Mouse (Mus musculus) stomach, embryonic 14.5 days (tissue): ENCODE measurements around the gene Mtmr3. TPM values are rescaled to one million over a fixed set of nuclear protein-coding genes. Genes with fewer than 3 reads are reported as not detected.

Experiments used
- ATAC-seq: fragments of 200-750 bp; cut with Nextera tagmentation; 2 replicates; pipeline ENCODE4 v1.8.0; 2017; ENCODE audit warnings: low read depth, moderate TSS enrichment; ENCODE audit not compliant: insufficient number of reproducible peaks, insufficient read depth, low FRiP score
- H3K27ac ChIP-seq: fragments of 300-500 bp; sonication (generic); 2 replicates; pipeline ENCODE4 v1.5.1; 2014; ENCODE audit warnings: mild to moderate bottlenecking, low read length, moderate library complexity, mixed read lengths
- H3K27me3 ChIP-seq: fragments of 300-500 bp; sonication (generic); 2 replicates; pipeline ENCODE4 v1.6.1; 2014; ENCODE audit warnings: low read length, control low read depth, mixed read lengths; ENCODE audit not compliant: control insufficient read depth, insufficient read depth
- H3K36me3 ChIP-seq: fragments of 300-500 bp; sonication (generic); 2 replicates; pipeline ENCODE4 v1.6.1; 2014; ENCODE audit warnings: mild to moderate bottlenecking, control low read depth, low read length, moderate library complexity, mixed read lengths; ENCODE audit not compliant: control insufficient read depth, insufficient read depth
- H3K4me1 ChIP-seq: fragments of 300-500 bp; sonication (generic); 2 replicates; pipeline ENCODE4 v1.6.1; 2014; ENCODE audit warnings: low read length, control low read depth, mixed read lengths; ENCODE audit not compliant: control insufficient read depth, insufficient read depth
- H3K4me2 ChIP-seq: fragments of 300-500 bp; sonication (generic); replicated peaks from 2 replicates; pipeline ENCODE4 v1.6.1; 2014; ENCODE audit warnings: low read depth, low read length, control low read depth
- H3K4me3 ChIP-seq: fragments of 300-500 bp; sonication (generic); 2 replicates; pipeline ENCODE4 v1.5.1; 2014; ENCODE audit warnings: low read depth, low read length, control low read depth
- H3K9ac ChIP-seq: fragments of 300-500 bp; sonication (generic); replicated peaks from 2 replicates; pipeline ENCODE4 v1.6.1; 2014; ENCODE audit warnings: low read depth, mild to moderate bottlenecking, control low read depth, low read length, moderate library complexity, mixed read lengths
- H3K9me3 ChIP-seq: fragments of 300-500 bp; sonication (generic); 2 replicates; pipeline ENCODE4 v1.6.1; 2016; ENCODE audit warnings: low read depth, low read length, control low read depth; ENCODE audit not compliant: control insufficient read depth
- WGBS: fragments of 180-500 bp; shearing (Covaris S2); extraction: QIAGEN DNeasy Blood & Tissue Kit; methylation state at CpG from one replicate; pipeline ENCODE4 v1.1.7; 2014; 5-methylcytosine and 5-hydroxymethylcytosine counted together
- polyA plus RNA-seq: library from polyadenylated mRNA; unstranded; fragments of >200 nt; fragmentation: Nextera tagmentation; extraction: Ambion mirVana; gene quantifications from 2 replicates; pipeline ENCODE4 v1.2.1, GENCODE M21; 2014

Gene Mtmr3
- polyA plus RNA-seq, 1 experiment from 2014 or later = 31.1 TPM

GRCm38 (mm10) chr11:4484541-4484940 is 110.1 kb downstream of the Mtmr3 start:
- ATAC-seq = no peak
- no peak overlapping the region for H3K27ac ChIP-seq
- H3K4me2 ChIP-seq = no peak overlapping the region
- no peak overlapping the region for H3K9ac ChIP-seq
- WGBS = 92% methylated on average over 5 of the region's 5 CpGs
- H3K4me3 ChIP-seq = no peak overlapping the region
- H3K36me3 ChIP-seq = peaks cover 86% of the 10 kb centered on the region
- no peaks in the 10 kb centered on the region for H3K9me3 ChIP-seq
- H3K27me3 ChIP-seq = no peaks in the 10 kb centered on the region
- H3K4me1 ChIP-seq = no peaks in the 10 kb centered on the region

GRCm38 (mm10) chr11:4482641-4483040 is 112.0 kb downstream of the Mtmr3 start:
- no peak overlapping the region for H3K27ac ChIP-seq
- no peak overlapping the region for H3K4me2 ChIP-seq
- ATAC-seq = no peak
- no peak overlapping the region for H3K4me3 ChIP-seq
- H3K27me3 ChIP-seq = no peaks in the 10 kb centered on the region
- WGBS = 90% methylated on average over 5 of the region's 5 CpGs
- H3K36me3 ChIP-seq = peaks cover 77% of the 10 kb centered on the region
- H3K9ac ChIP-seq = no peak overlapping the region
- H3K9me3 ChIP-seq = no peaks in the 10 kb centered on the region
- H3K4me1 ChIP-seq = no peaks in the 10 kb centered on the region

- no peak overlapping the region for H3K4me2 ChIP-seq
- no peak for ATAC-seq
Observed at GRCm38 (mm10) chr11:4476184-4476697, 118.4 kb downstream of the Mtmr3 start.

GRCm38 (mm10) chr11:4472464-4473179 is 122.0 kb downstream of the Mtmr3 start:
- H3K36me3 ChIP-seq = no peaks in the 10 kb centered on the region
- no peak overlapping the region for H3K27ac ChIP-seq
- H3K9me3 ChIP-seq = no peaks in the 10 kb centered on the region
- no peak overlapping the region for H3K4me2 ChIP-seq
- H3K4me3 ChIP-seq = no peak overlapping the region
- H3K9ac ChIP-seq = no peak overlapping the region
- ATAC-seq = no peak
- H3K27me3 ChIP-seq = no peaks in the 10 kb centered on the region
- 72% methylated on average over 7 of the region's 7 CpGs for WGBS
- H3K4me1 ChIP-seq = no peaks in the 10 kb centered on the region

More at GRCm38 (mm10) chr11:4476184-4476697, 118.4 kb downstream of the Mtmr3 start:
- H3K9ac ChIP-seq = no peak overlapping the region
- H3K4me1 ChIP-seq = no peaks in the 10 kb centered on the region
- H3K36me3 ChIP-seq = peaks cover 15% of the 10 kb centered on the region
- H3K9me3 ChIP-seq = no peaks in the 10 kb centered on the region
- H3K27me3 ChIP-seq = no peaks in the 10 kb centered on the region
- H3K4me3 ChIP-seq = no peak overlapping the region
- H3K27ac ChIP-seq = no peak overlapping the region
- 87% methylated on average over 4 of the region's 4 CpGs for WGBS

- Histone ChIP-seq H3K9ac (no peak overlapping the region), H3K4me2 (no peak overlapping the region), H3K4me3 (no peak overlapping the region), H3K27me3 (no peaks in the 10 kb centered on the region), H3K27ac (no peak overlapping the region), H3K4me1 (no peaks in the 10 kb centered on the region), H3K36me3 (no peaks in the 10 kb centered on the region), H3K9me3 (no peaks in the 10 kb centered on the region)
- WGBS = 76% methylated on average over 5 of the region's 5 CpGs
- ATAC-seq = no peak
Observed at GRCm38 (mm10) chr11:4471734-4472133, 122.9 kb downstream of the Mtmr3 start.

- no peaks in the 10 kb centered on the region for H3K4me1 ChIP-seq
- H3K27ac ChIP-seq = no peak overlapping the region
- no peaks in the 10 kb centered on the region for H3K9me3 ChIP-seq
- H3K4me3 ChIP-seq = no peak overlapping the region
- H3K9ac ChIP-seq = no peak overlapping the region
- H3K27me3 ChIP-seq = no peaks in the 10 kb centered on the region
- H3K4me2 ChIP-seq = no peak overlapping the region
- no peak for ATAC-seq
- no peaks in the 10 kb centered on the region for H3K36me3 ChIP-seq
Observed at GRCm38 (mm10) chr11:4471251-4471650, 123.4 kb downstream of the Mtmr3 start.

GRCm38 (mm10) chr11:4469091-4469490 is 125.6 kb downstream of the Mtmr3 start:
- Histone ChIP-seq H3K9me3 (no peaks in the 10 kb centered on the region), H3K4me3 (no peak overlapping the region), H3K27me3 (no peaks in the 10 kb centered on the region), H3K36me3 (no peaks in the 10 kb centered on the region), H3K4me2 (no peak overlapping the region), H3K9ac (no peak overlapping the region), H3K27ac (no peak overlapping the region), H3K4me1 (no peaks in the 10 kb centered on the region)
- no peak for ATAC-seq
- WGBS = 64% methylated on average over 5 of the region's 5 CpGs

GRCm38 (mm10) chr11:4467436-4467835 is 127.2 kb downstream of the Mtmr3 start:
- WGBS = 90% methylated on average over 1 of the region's 1 CpGs
- no peaks in the 10 kb centered on the region for H3K27me3 ChIP-seq
- no peak overlapping the region for H3K4me3 ChIP-seq
- no peaks in the 10 kb centered on the region for H3K36me3 ChIP-seq
- H3K9ac ChIP-seq = no peak overlapping the region
- ATAC-seq = no peak
- no peak overlapping the region for H3K27ac ChIP-seq
- no peaks in the 10 kb centered on the region for H3K4me1 ChIP-seq
- H3K9me3 ChIP-seq = no peaks in the 10 kb centered on the region
- H3K4me2 ChIP-seq = no peak overlapping the region

- Histone ChIP-seq H3K4me1 (no peaks in the 10 kb centered on the region), H3K4me3 (no peak overlapping the region), H3K27ac (no peak overlapping the region), H3K36me3 (no peaks in the 10 kb centered on the region), H3K9me3 (no peaks in the 10 kb centered on the region), H3K4me2 (no peak overlapping the region), H3K27me3 (no peaks in the 10 kb centered on the region), H3K9ac (no peak overlapping the region)
- WGBS = 57% methylated on average over 4 of the region's 4 CpGs
- ATAC-seq = no peak
Observed at GRCm38 (mm10) chr11:4466191-4466590, 128.5 kb downstream of the Mtmr3 start.
